Mouse (Mus musculus) embryonic stem cell, embryonic (primary cell): ENCODE results near the gene Peli2.

ENCODE experiments used
- CTCF ChIA-PET, 4 experiments: fragments of 300-600 bp in 2 of 4; fragments of 350-600 bp in 2 of 4; sonication (Branson Sonifier 250); formaldehyde crosslinking; loops; one replicate each; lab custom pipeline; 2022; ENCODE audit warnings: inconsistent platforms in 2 of 4; lab: Charles Lee
- POLR2A ChIA-PET, 4 experiments: fragments of 300-600 bp in 2 of 4; fragments of 350-600 bp in 2 of 4; sonication (Branson Sonifier 250); formaldehyde crosslinking; loops; one replicate each; lab custom pipeline; 2022; ENCODE audit warnings: antibody characterized with exemption in 4 of 4, inconsistent platforms in 1 of 4; lab: Charles Lee

The Peli2 gene

GRCm38 (mm10) chr14:48222051-48222450 is 101.4 kb downstream of the Peli2 start:
- POLR2A ChIA-PET = interaction anchor here in 1 of 4 experiments (0.6 kb wide), 1 partner anchor 109 kb away, joined by 3 read pairs; no protein-coding TSS in a partner anchor
- CTCF ChIA-PET = no interaction called here

GRCm38 (mm10) chr14:48222684-48223083 is 102.1 kb downstream of the Peli2 start:
- CTCF ChIA-PET = no interaction called here
- POLR2A ChIA-PET = interaction anchor here in 1 of 4 experiments (0.6 kb wide), 1 partner anchor 108 kb away, joined by 3 read pairs; no protein-coding TSS in a partner anchor

- CTCF ChIA-PET = no interaction called here
- POLR2A ChIA-PET = interaction anchor here in 1 of 4 experiments (1.3 kb wide), 1 partner anchor 18 kb away, joined by 4 read pairs; no protein-coding TSS in a partner anchor
Observed at GRCm38 (mm10) chr14:48224203-48224602, 103.6 kb downstream of the Peli2 start.

- POLR2A ChIA-PET = interaction anchor here in 1 of 4 experiments (0.9 to 1.3 kb wide), 2 partner anchors 19 to 22 kb away, joined by 3 to 4 read pairs; no protein-coding TSS in a partner anchor
- CTCF ChIA-PET = interaction anchor here in 1 of 4 experiments (1.3 kb wide), 1 partner anchor 55 kb away, joined by 5 read pairs; no protein-coding TSS in a partner anchor
Observed at GRCm38 (mm10) chr14:48224861-48225300, 104.3 kb downstream of the Peli2 start.

- CTCF ChIA-PET = interaction anchor here in 2 of 4 experiments (0.7 to 1.3 kb wide), 2 partner anchors 56 to 265 kb away, joined by 3 to 5 read pairs; no protein-coding TSS in a partner anchor
- POLR2A ChIA-PET = interaction anchor here in 2 of 4 experiments (1.0 to 1.5 kb wide), 3 partner anchors 9 to 64 kb away, joined by 3 read pairs; no protein-coding TSS in a partner anchor
Observed at GRCm38 (mm10) chr14:48225810-48226446, 105.3 kb downstream of the Peli2 start.

- CTCF ChIA-PET = no interaction called here
Observed at GRCm38 (mm10) chr14:48226759-48227158, 106.1 kb downstream of the Peli2 start.

GRCm38 (mm10) chr14:48234785-48235519 is 114.3 kb downstream of the Peli2 start:
- ChIA-PET CTCF (no interaction called here), POLR2A (interaction anchor here in 1 of 4 experiments (1.5 kb wide), 1 partner anchor 13 kb away, joined by 3 read pairs; no protein-coding TSS in a partner anchor)

More at GRCm38 (mm10) chr14:48226759-48227158, 106.1 kb downstream of the Peli2 start:
- POLR2A ChIA-PET = interaction anchor here in 1 of 4 experiments (1.3 to 1.5 kb wide), 2 partner anchors 9 to 10 kb away, joined by 3 read pairs; no protein-coding TSS in a partner anchor

GRCm38 (mm10) chr14:48241335-48241734 is 120.7 kb downstream of the Peli2 start:
- POLR2A ChIA-PET = no interaction called here
- CTCF ChIA-PET = no interaction called here

- POLR2A ChIA-PET = interaction anchor here in 2 of 4 experiments (0.6 to 2.0 kb wide), 6 partner anchors 9 to 423 kb away, joined by 3 to 8 read pairs (median 4); no protein-coding TSS in a partner anchor
- CTCF ChIA-PET = interaction anchor here in 1 of 4 experiments (0.7 kb wide), 1 partner anchor 41 kb away, joined by 4 read pairs; no protein-coding TSS in a partner anchor
Observed at GRCm38 (mm10) chr14:48246236-48246635, 125.6 kb downstream of the Peli2 start.

GRCm38 (mm10) chr14:48246963-48247362 is 126.3 kb downstream of the Peli2 start:
- ChIA-PET CTCF (interaction anchor here in 1 of 4 experiments (0.7 kb wide), 1 partner anchor 42 kb away, joined by 4 read pairs; no protein-coding TSS in a partner anchor), POLR2A (interaction anchor here in 1 of 4 experiments (0.5 to 1.5 kb wide), 3 partner anchors 16 to 358 kb away, joined by 3 to 4 read pairs (median 3); no protein-coding TSS in a partner anchor)

GRCm38 (mm10) chr14:48249459-48249858 is 128.8 kb downstream of the Peli2 start:
- ChIA-PET POLR2A (interaction anchor here in 1 of 4 experiments (1.3 to 1.4 kb wide), 2 partner anchors 9 to 79 kb away, joined by 3 to 4 read pairs; no protein-coding TSS in a partner anchor), CTCF (interaction anchor here in 1 of 4 experiments (0.7 kb wide), 1 partner anchor 905 kb away, joined by 4 read pairs; no protein-coding TSS in a partner anchor)

- CTCF ChIA-PET = interaction anchor here in 1 of 4 experiments (0.7 kb wide), 1 partner anchor 904 kb away, joined by 4 read pairs; no protein-coding TSS in a partner anchor
- POLR2A ChIA-PET = interaction anchor here in 1 of 4 experiments (1.3 to 1.4 kb wide), 2 partner anchors 9 to 80 kb away, joined by 3 to 4 read pairs; no protein-coding TSS in a partner anchor
Observed at GRCm38 (mm10) chr14:48249909-48250308, 129.3 kb downstream of the Peli2 start.

- ChIA-PET CTCF (no interaction called here), POLR2A (interaction anchor here in 1 of 4 experiments (1.4 kb wide), 1 partner anchor 44 kb away, joined by 4 read pairs; no protein-coding TSS in a partner anchor)
Observed at GRCm38 (mm10) chr14:48251381-48251979, 130.9 kb downstream of the Peli2 start.

GRCm38 (mm10) chr14:48253183-48253582 is 132.6 kb downstream of the Peli2 start:
- POLR2A ChIA-PET = interaction anchor here in 2 of 4 experiments (0.6 to 1.2 kb wide), 2 partner anchors 8 to 22 kb away, joined by 3 to 4 read pairs; no protein-coding TSS in a partner anchor
- CTCF ChIA-PET = no interaction called here

- CTCF ChIA-PET = interaction anchor here in 2 of 4 experiments (0.5 to 0.6 kb wide), 2 partner anchors 353 to 600 kb away, joined by 3 read pairs; no protein-coding TSS in a partner anchor
- POLR2A ChIA-PET = interaction anchor here in 2 of 4 experiments (0.6 to 2.3 kb wide), 2 partner anchors 9 to 60 kb away, joined by 4 to 8 read pairs; no protein-coding TSS in a partner anchor
Observed at GRCm38 (mm10) chr14:48254696-48255095, 134.1 kb downstream of the Peli2 start.

GRCm38 (mm10) chr14:48255290-48255689 is 134.7 kb downstream of the Peli2 start:
- ChIA-PET CTCF (no interaction called here), POLR2A (interaction anchor here in 2 of 4 experiments (0.6 to 2.3 kb wide), 2 partner anchors 10 to 60 kb away, joined by 4 to 8 read pairs; no protein-coding TSS in a partner anchor)

GRCm38 (mm10) chr14:48257759-48258158 is 137.1 kb downstream of the Peli2 start:
- CTCF ChIA-PET = no interaction called here
- POLR2A ChIA-PET = interaction anchor here in 1 of 4 experiments (0.7 kb wide), 1 partner anchor 295 kb away, joined by 3 read pairs; no protein-coding TSS in a partner anchor
